Comparison of ENCODE assay signal across 8 mouse cellular contexts in genomic region chr1:91017111-91017758, GRCm38 (mm10). TPM values are rescaled to one million over a fixed set of nuclear protein-coding genes. Genes with fewer than 3 reads are reported as not detected.
A peak's percentile ranks its signal among the peaks of the same experiment; 100 is the strongest.
DNase-seq lines count a peak whose midpoint lies in the region; ATAC-seq and TF ChIP-seq lines count a peak whose summit lies in the region.

No protein-coding gene starts in this region.

- no peaks in the 10 kb centered on the region; the same call in 1 of the 2 replicates for H3K36me3 ChIP-seq in intestine, embryonic 15.5 days
- H3K36me3 ChIP-seq in liver, embryonic 16.5 days (ENCODE audit: control insufficient read depth, insufficient read depth): no peaks in the 10 kb centered on the region
- no peaks in the 10 kb centered on the region for H3K36me3 ChIP-seq in small intestine, adult 2 months (ENCODE audit: control insufficient read depth, insufficient read depth, low read length)

- WGBS in intestine, embryonic 15.5 days: 17% methylated on average over 20 of the region's 20 CpGs
- WGBS in liver, embryonic 16.5 days (ENCODE audit: insufficient replicate concordance): 42% methylated on average over 20 of the region's 20 CpGs
- WGBS in small intestine, adult 2 months: 36% methylated on average over 20 of the region's 20 CpGs

- 0 out of 2 replicates have a peak overlapping the region, but pooled peaks have one; percentile 1 for H3K4me3 ChIP-seq in intestine, embryonic 15.5 days (replicated peaks)
- no peak overlapping the region for H3K4me3 ChIP-seq in liver, embryonic 16.5 days (ENCODE audit: low read depth, low read length)
- 0 out of 2 replicates have a peak overlapping the region, but pooled peaks have one; percentile 6 for H3K4me3 ChIP-seq in small intestine, adult 2 months (ENCODE audit: low read depth, low read length)

- peak; percentile 69; the same call in 1 of the 2 replicates for ATAC-seq in intestine, embryonic 15.5 days
- ATAC-seq in liver, embryonic 16.5 days (ENCODE audit: low read depth): peak; percentile 16; the same call in 1 of the 2 replicates

- no peak for TF ChIP-seq POLR2A in small intestine, adult 2 months (IDR thresholded peaks at IDR 0.05; ENCODE audit: low read depth, low read length)

- no peaks in the 10 kb centered on the region for H3K9me3 ChIP-seq in intestine, embryonic 15.5 days
- no peaks in the 10 kb centered on the region for H3K9me3 ChIP-seq in liver, embryonic 16.5 days (replicated peaks; ENCODE audit: control insufficient read depth, low read length)

- peaks cover 24% of the 10 kb centered on the region for H3K4me1 ChIP-seq in intestine, embryonic 15.5 days (replicated peaks)
- H3K4me1 ChIP-seq in liver, embryonic 16.5 days (ENCODE audit: control insufficient read depth, low read depth, low read length): no peaks in the 10 kb centered on the region
- no peaks in the 10 kb centered on the region; the same call in 1 of the 2 replicates for H3K4me1 ChIP-seq in small intestine, adult 2 months (ENCODE audit: control insufficient read depth, insufficient read depth, insufficient read length, low read length)

- H3K27ac ChIP-seq in intestine, embryonic 15.5 days: peak overlapping the region; percentile 36; the same call in 1 of the 2 replicates
- H3K27ac ChIP-seq in liver, embryonic 16.5 days (ENCODE audit: low read length): no peak overlapping the region
- H3K27ac ChIP-seq in small intestine, adult 2 months (ENCODE audit: insufficient read depth, low read depth, low read length): peak overlapping the region; percentile 49

- no peak for TF ChIP-seq CTCF in small intestine, adult 2 months (IDR thresholded peaks at IDR 0.05; ENCODE audit: extremely low read depth, insufficient read length, insufficient replicate concordance, low read depth, low read length)

- peak; percentile 49 for DNase-seq in adrenal gland, postnatal 10 days
- DNase-seq in adrenal gland, postnatal 25 days: no peak
- DNase-seq in adipocyte (ENCODE audit: low spot score): peak; percentile 49
- peak; percentile 98 for DNase-seq in heart, adult 11 months
- DNase-seq in urinary bladder, postnatal 25 days (ENCODE audit: low spot score): no peak

- no peak overlapping the region for H3K9ac ChIP-seq in intestine, embryonic 15.5 days
- no peak overlapping the region for H3K9ac ChIP-seq in liver, embryonic 16.5 days (ENCODE audit: low read depth, low read length)

- peak overlapping the region; percentile 44 for H3K4me2 ChIP-seq in intestine, embryonic 15.5 days (replicated peaks)
- peak overlapping the region; percentile 26 for H3K4me2 ChIP-seq in liver, embryonic 16.5 days (ENCODE audit: low read depth, low read length)

- no peaks in the 10 kb centered on the region for H3K27me3 ChIP-seq in intestine, embryonic 15.5 days (replicated peaks)
- no peaks in the 10 kb centered on the region for H3K27me3 ChIP-seq in liver, embryonic 16.5 days (ENCODE audit: control insufficient read depth, insufficient read depth, low read depth, low read length)
- H3K27me3 ChIP-seq in small intestine, adult 2 months (ENCODE audit: control insufficient read depth, insufficient read depth, low read length): no peaks in the 10 kb centered on the region

RNA-seq across cellular contexts. Expression of gene Lrrfip1, which starts 18.7 kb away (rescaled TPM):
- 10 to 100 TPM; 42.7 to 57.2 TPM for total RNA-seq in adrenal gland, postnatal 10 days (2021)
- total RNA-seq in adrenal gland, postnatal 25 days (2021): 67.6 and 69.4 TPM in 2 replicates
- 58.7 and 63.5 TPM in 2 replicates for polyA plus RNA-seq in intestine, embryonic 15.5 days (2015; fragmentation: Nextera tagmentation; extraction: Ambion mirVana)
- 16.1 and 20.5 TPM in 2 replicates for polyA plus RNA-seq in liver, embryonic 16.5 days (2015; fragmentation: Nextera tagmentation; extraction: Ambion mirVana)
- 6.3 and 9.5 TPM in 2 replicates for polyA plus RNA-seq in small intestine, adult 2 months (2012; rRNA removed)

RNA-seq across cellular contexts. Expression of gene Rab17, which starts 47.8 kb away (rescaled TPM):
- 1 to 10 TPM; 2.1 to 2.8 TPM for total RNA-seq in adrenal gland, postnatal 10 days (2021)
- total RNA-seq in adrenal gland, postnatal 25 days (2021): not detected in 2 replicates
- 35.2 and 41.0 TPM in 2 replicates for polyA plus RNA-seq in intestine, embryonic 15.5 days (2015; fragmentation: Nextera tagmentation; extraction: Ambion mirVana)
- polyA plus RNA-seq in liver, embryonic 16.5 days (2015; fragmentation: Nextera tagmentation; extraction: Ambion mirVana): 5.7 and 7.4 TPM in 2 replicates
- 16.3 and 42.5 TPM in 2 replicates for polyA plus RNA-seq in small intestine, adult 2 months (2012; rRNA removed)

Comparison
In these comparisons a context has a peak if more than half of its experiments do, and no peak if none do; other contexts are left out.
1. DNase-seq: peak in adrenal gland, postnatal 10 days (single experiment), adipocyte (single experiment) and heart, adult 11 months (single experiment); none in adrenal gland, postnatal 25 days (single experiment) and urinary bladder, postnatal 25 days (single experiment).